Comparison of ENCODE assay signal across 21 mouse cellular contexts in genomic region chr10:53337162-53337923, GRCm38 (mm10). TPM values are rescaled to one million over a fixed set of nuclear protein-coding genes. Genes with fewer than 3 reads are reported as not detected.
DNase-seq lines count a peak whose midpoint lies in the region; ATAC-seq and TF ChIP-seq lines count a peak whose summit lies in the region.
"Had no signal": no experiment of that assay in that cellular context is flagged by ENCODE, and none has a peak within 500 bp of the region (broad histone marks: within the 10 kb centered on the region; RNA-seq: fewer than 3 reads in every experiment).

Gene Pln (plus strand): TSS chr10:53337667.

- no peak for TF ChIP-seq EP300 in liver, embryonic 14.5 days (IDR thresholded peaks at IDR 0.05; ENCODE audit: low read depth)
- no peak for TF ChIP-seq EP300 in MEL (IDR thresholded peaks at IDR 0.05; ENCODE audit: low read depth in 1 of 2, low read length in 2 of 2)

- TF ChIP-seq POLR2A in MEL (IDR thresholded peaks at IDR 0.05; ENCODE audit: control insufficient read depth in 1 of 2, insufficient read depth in 1 of 2, low read depth in 1 of 2, low read length in 2 of 2, poor library complexity in 1 of 2): no peak

- no peak within 1 kb of the TSS for H3K27ac ChIP-seq in liver, embryonic 14.5 days
- H3K27ac ChIP-seq in liver, embryonic 11.5 days (ENCODE audit: low read depth, low read length): no peak within 1 kb of the TSS
- peak within 1 kb of the TSS; percentile 86 for H3K27ac ChIP-seq in MEL (ENCODE audit: control insufficient read depth, low read depth, low read length)
- peak within 1 kb of the TSS; percentile 85 for H3K27ac ChIP-seq in heart, embryonic 12.5 days (ENCODE audit: poor library complexity, severe bottlenecking)
- no peak within 1 kb of the TSS for H3K27ac ChIP-seq in midbrain, embryonic 10.5 days (replicated peaks)
- H3K27ac ChIP-seq: hindbrain, embryonic 15.5 days; kidney, embryonic 15.5 days; midbrain, embryonic 13.5 days had no signal

- H3K27me3 ChIP-seq in liver, embryonic 14.5 days (ENCODE audit: control insufficient read depth, insufficient read depth, low read length): no peaks in the 10 kb centered on the region
- H3K27me3 ChIP-seq in liver, embryonic 11.5 days (replicated peaks; ENCODE audit: control insufficient read depth, insufficient read depth, low read length): no peaks in the 10 kb centered on the region
- H3K27me3 ChIP-seq in MEL (ENCODE audit: control insufficient read depth in 1 of 2, insufficient read depth in 2 of 2, low read length in 2 of 2): no peaks in the 10 kb centered on the region
- H3K27me3 ChIP-seq in heart, embryonic 12.5 days (replicated peaks): no peaks in the 10 kb centered on the region
- H3K27me3 ChIP-seq in midbrain, embryonic 10.5 days (ENCODE audit: low read depth, poor library complexity, severe bottlenecking): no peaks in the 10 kb centered on the region
- H3K27me3 ChIP-seq: hindbrain, embryonic 15.5 days; kidney, embryonic 15.5 days; midbrain, embryonic 13.5 days had no signal

- no peak for TF ChIP-seq RAD21 in MEL (IDR thresholded peaks at IDR 0.05; ENCODE audit: low read depth, low read length)

- ATAC-seq in liver, embryonic 14.5 days (ENCODE audit: insufficient read depth): no peak
- ATAC-seq in liver, embryonic 11.5 days (replicated peaks; ENCODE audit: low FRiP score): no peak
- peak; percentile 84 for ATAC-seq in heart, embryonic 12.5 days (ENCODE audit: insufficient number of reproducible peaks, low FRiP score)
- ATAC-seq: forebrain, embryonic 16.5 days; midbrain, embryonic 13.5 days had no signal

- DNase-seq in liver, embryonic 14.5 days (ENCODE audit: low read depth in 3 of 3, low spot score in 3 of 3): no peak
- no peak for DNase-seq in liver, embryonic 11.5 days (ENCODE audit: low spot score)
- no peak for DNase-seq in MEL (ENCODE audit: low read depth, low spot score)
- DNase-seq in heart, postnatal 4 days: peak; percentile 71
- no peak for DNase-seq in embryo, embryonic 11 days
- no peak for DNase-seq in left cerebral cortex, adult 11 months (ENCODE audit: low spot score)
- no peak for DNase-seq in midbrain, embryonic 10.5 days (ENCODE audit: low spot score)
- DNase-seq: adrenal gland, adult 8-10 months; B cell, adult 2 months; cerebellum, adult 9-10 months; gastrocnemius, postnatal 25 days; layer of hippocampus, adult 9-11 months; left cerebral cortex, postnatal 4 days; lung, postnatal 10 days; right cerebral cortex, postnatal 4 days had no signal

- no peak within 1 kb of the TSS for H3K9ac ChIP-seq in liver, embryonic 14.5 days (replicated peaks)
- no peak within 1 kb of the TSS for H3K9ac ChIP-seq in liver, embryonic 11.5 days (ENCODE audit: low read depth, low read length)
- H3K9ac ChIP-seq in MEL (ENCODE audit: control insufficient read depth, low read depth, low read length, poor library complexity, severe bottlenecking): peak within 1 kb of the TSS; percentile 34
- H3K9ac ChIP-seq in heart, embryonic 12.5 days: peak within 1 kb of the TSS; percentile 74
- H3K9ac ChIP-seq: hindbrain, embryonic 15.5 days; kidney, embryonic 15.5 days; midbrain, embryonic 13.5 days had no signal

- 71% methylated on average over 6 of the region's 6 CpGs for WGBS in liver, embryonic 14.5 days (ENCODE audit: insufficient replicate concordance)
- 72% methylated on average over 6 of the region's 6 CpGs for WGBS in liver, embryonic 11.5 days
- 38% methylated on average over 6 of the region's 6 CpGs for WGBS in heart, embryonic 12.5 days
- WGBS in midbrain, embryonic 10.5 days: 84% methylated on average over 6 of the region's 6 CpGs

- H3K79me2 ChIP-seq in MEL (ENCODE audit: control insufficient read depth, insufficient read depth, low read length, poor library complexity): peaks cover 1% of the 10 kb centered on the region; the same call in 1 of the 2 replicates

- peak within 1 kb of the TSS; percentile 38 for H3K4me2 ChIP-seq in liver, embryonic 14.5 days (ENCODE audit: low read depth)
- H3K4me2 ChIP-seq in liver, embryonic 11.5 days: no peak within 1 kb of the TSS
- peak within 1 kb of the TSS; percentile 62 for H3K4me2 ChIP-seq in heart, embryonic 12.5 days
- H3K4me2 ChIP-seq: hindbrain, embryonic 15.5 days; kidney, embryonic 15.5 days; midbrain, embryonic 13.5 days had no signal

- no peak for TF ChIP-seq CTCF in liver, embryonic 14.5 days (IDR thresholded peaks at IDR 0.05; ENCODE audit: low read depth)
- TF ChIP-seq CTCF in MEL (IDR thresholded peaks at IDR 0.05 in 2 of 3, conservative IDR thresholded peaks at IDR 0.05 in 1 of 3; ENCODE audit: control insufficient read depth in 1 of 3, insufficient read depth in 1 of 3, low read depth in 2 of 3, low read length in 3 of 3, poor library complexity in 1 of 3, severe bottlenecking in 1 of 3): no peak

- H3K4me1 ChIP-seq in liver, embryonic 14.5 days (replicated peaks; ENCODE audit: control insufficient read depth in 2 of 2, insufficient read depth in 2 of 2, low read length in 1 of 2): peaks cover 16 to 22% of the 10 kb centered on the region in 2 experiments
- peaks cover 12% of the 10 kb centered on the region for H3K4me1 ChIP-seq in liver, embryonic 11.5 days (replicated peaks; ENCODE audit: control insufficient read depth, insufficient read depth, low read length)
- peaks cover 18 to 53% of the 10 kb centered on the region in 2 experiments for H3K4me1 ChIP-seq in MEL (ENCODE audit: control insufficient read depth in 1 of 2, insufficient read depth in 2 of 2, low read length in 2 of 2)
- peaks cover 21% of the 10 kb centered on the region for H3K4me1 ChIP-seq in heart, embryonic 12.5 days (replicated peaks)
- no peaks in the 10 kb centered on the region for H3K4me1 ChIP-seq in midbrain, embryonic 10.5 days
- H3K4me1 ChIP-seq: hindbrain, embryonic 15.5 days; kidney, embryonic 15.5 days; midbrain, embryonic 13.5 days had no signal

- H3K4me3 ChIP-seq in liver, embryonic 14.5 days (ENCODE audit: insufficient read depth in 1 of 2, low read depth in 2 of 2, low read length in 2 of 2): no peak within 1 kb of the TSS
- H3K4me3 ChIP-seq in liver, embryonic 11.5 days (ENCODE audit: low read depth, low read length): no peak within 1 kb of the TSS
- H3K4me3 ChIP-seq in MEL (ENCODE audit: control insufficient read depth in 1 of 2, insufficient read depth in 1 of 2, low read depth in 2 of 2, low read length in 2 of 2): peak within 1 kb of the TSS; percentile 43 to 55
- H3K4me3 ChIP-seq in heart, embryonic 12.5 days: peak within 1 kb of the TSS; percentile 55
- H3K4me3 ChIP-seq in midbrain, embryonic 10.5 days: no peak within 1 kb of the TSS
- H3K4me3 ChIP-seq: erythroblast, embryonic 14.5 days; hindbrain, embryonic 15.5 days; kidney, embryonic 15.5 days; midbrain, embryonic 13.5 days had no signal

- H3K36me3 ChIP-seq in liver, embryonic 14.5 days (replicated peaks; ENCODE audit: control insufficient read depth, insufficient read depth, low read depth): no peaks in the 10 kb centered on the region
- no peaks in the 10 kb centered on the region for H3K36me3 ChIP-seq in liver, embryonic 11.5 days (ENCODE audit: control insufficient read depth, insufficient read depth, low read length)
- H3K36me3 ChIP-seq in MEL (ENCODE audit: control insufficient read depth in 1 of 2, insufficient read depth in 2 of 2, low read length in 2 of 2): peaks cover 0 to 48% of the 10 kb centered on the region in 2 experiments; a peak in 2 of 4 replicates
- no peaks in the 10 kb centered on the region for H3K36me3 ChIP-seq in heart, embryonic 12.5 days
- H3K36me3 ChIP-seq in midbrain, embryonic 10.5 days: no peaks in the 10 kb centered on the region
- H3K36me3 ChIP-seq: hindbrain, embryonic 15.5 days; kidney, embryonic 15.5 days; midbrain, embryonic 13.5 days had no signal

- H3K9me3 ChIP-seq in liver, embryonic 14.5 days (ENCODE audit: control insufficient read depth, low read length): no peaks in the 10 kb centered on the region
- no peaks in the 10 kb centered on the region for H3K9me3 ChIP-seq in liver, embryonic 11.5 days (ENCODE audit: control insufficient read depth, low read length)
- no peaks in the 10 kb centered on the region for H3K9me3 ChIP-seq in MEL (replicated peaks; ENCODE audit: insufficient read depth, low read length)
- H3K9me3 ChIP-seq in heart, embryonic 12.5 days (replicated peaks): no peaks in the 10 kb centered on the region
- no peaks in the 10 kb centered on the region for H3K9me3 ChIP-seq in midbrain, embryonic 10.5 days (replicated peaks)
- H3K9me3 ChIP-seq: hindbrain, embryonic 15.5 days; kidney, embryonic 15.5 days; midbrain, embryonic 13.5 days had no signal

TF ChIP-seq in MEL, 35 proteins besides CTCF, POLR2A, EP300 and RAD21:
- TF ChIP-seq BHLHE40 (IDR thresholded peaks at IDR 0.05; ENCODE audit: borderline replicate concordance, low read depth, low read length) (no peak), CHD1 (IDR thresholded peaks at IDR 0.05; ENCODE audit: low read depth, low read length) (0 out of 2 replicates have a peak, but pooled peaks have one; percentile 9)

RNA-seq across cellular contexts. Expression of gene Pln, which starts in this region (rescaled TPM):
- 0.08 TPM in 1 of 2 replicates, not detected in the other for polyA plus RNA-seq in liver, embryonic 14.5 days (2012; rRNA removed)
- 0.14 and 0.25 TPM in 2 replicates for polyA plus RNA-seq in liver, embryonic 14.5 days (2014; fragmentation: Nextera tagmentation; extraction: Ambion mirVana)
- 0.94 and 2.5 TPM in 2 replicates for polyA plus RNA-seq in liver, embryonic 11.5 days (2014; fragmentation: Nextera tagmentation; extraction: Ambion mirVana)
- total RNA-seq in MEL (2012; rRNA removed): 0.92 and 1.3 TPM in 2 replicates
- polyA plus RNA-seq in MEL (2012; ENCODE audit: insufficient read depth in 1 of 2, insufficient read length in 2 of 2, low read depth in 1 of 2, low replicate concordance in 2 of 2, missing spikeins in 1 of 2): under 1 TPM in 1 of 2 experiments, not detected in 1; 0.22 TPM
- polyA plus RNA-seq in heart, embryonic 12.5 days (2016; fragmentation: Nextera tagmentation; extraction: Ambion mirVana): 666 and 709 TPM in 2 replicates
- 1,000 to 10,000 TPM; 3,107 to 3,542 TPM for total RNA-seq in heart, postnatal 4 days (2021)
- polyA plus RNA-seq in midbrain, embryonic 10.5 days (2016; fragmentation: Nextera tagmentation; extraction: Ambion mirVana): 0.69 and 0.91 TPM in 2 replicates
- polyA plus RNA-seq: erythroblast, embryonic 14.5 days had no signal

Comparison
In these comparisons a context has a peak if more than half of its experiments do, and no peak if none do; other contexts are left out.
1. RNA of gene Pln (total RNA-seq): 3,107 to 3,542 TPM in heart, postnatal 4 days; 0.92 to 1.3 TPM in MEL; every median in the first group is over 1,000 times any median in the second.
2. RNA of gene Pln (polyA plus RNA-seq): 666 to 709 TPM in heart, embryonic 12.5 days; 0.94 to 2.5 TPM in liver, embryonic 11.5 days, 0.69 to 0.91 TPM in midbrain, embryonic 10.5 days, 0.08 to 0.25 TPM in liver, embryonic 14.5 days and 0.22 TPM in MEL; every median in the first group is over 100 times any median in the second.
3. H3K27ac ChIP-seq: peak in MEL (single experiment) and heart, embryonic 12.5 days (single experiment); none in liver, embryonic 14.5 days (single experiment), liver, embryonic 11.5 days (single experiment) and midbrain, embryonic 10.5 days (single experiment).
4. H3K4me3 ChIP-seq: peak in MEL (2 of 2) and heart, embryonic 12.5 days (single experiment); none in liver, embryonic 14.5 days (0 of 2), liver, embryonic 11.5 days (single experiment) and midbrain, embryonic 10.5 days (single experiment).
5. H3K9ac ChIP-seq: peak in MEL (single experiment) and heart, embryonic 12.5 days (single experiment); none in liver, embryonic 14.5 days (single experiment) and liver, embryonic 11.5 days (single experiment).